Mouse (Mus musculus): ENCODE results near the gene Shcbp1l.

Gene Shcbp1l

GRCm38 (mm10) chr1:153489540-153489939, 64.6 kb downstream of the Shcbp1l start:
- no peak for DNase-seq

GRCm38 (mm10) chr1:153489963-153490362, 65.0 kb downstream of the Shcbp1l start:
- DNase-seq, result no peak

GRCm38 (mm10) chr1:153491345-153491744, 66.4 kb downstream of the Shcbp1l start:
- DNase-seq, result no peak

GRCm38 (mm10) chr1:153491822-153492221, 66.9 kb downstream of the Shcbp1l start:
- DNase-seq, result no peak

- DNase-seq, result no peak
These were observed 68.4 kb downstream of the Shcbp1l start for GRCm38 (mm10) chr1:153493338-153493737.

- DNase-seq, result no peak
These were observed 69.0 kb downstream of the Shcbp1l start for GRCm38 (mm10) chr1:153493931-153494330.

- DNase-seq, result no peak
These were observed 71.1 kb downstream of the Shcbp1l start for GRCm38 (mm10) chr1:153496030-153496429.

- no peak for DNase-seq
These were observed 75.1 kb downstream of the Shcbp1l start for GRCm38 (mm10) chr1:153500030-153500429.

GRCm38 (mm10) chr1:153501644-153502321, 76.8 kb downstream of the Shcbp1l start:
- no peak for DNase-seq
